Mouse (Mus musculus): ENCODE results near the gene Nkpd1.

Gene Nkpd1

GRCm38 (mm10) chr7:19573776-19574140 is 56.1 kb downstream of the Nkpd1 start:
- no peak for DNase-seq (ENCODE audit: low read depth, low spot score)
